Mouse (Mus musculus) 3T3-L1 (cell line): ENCODE results near the gene Agpat3.

ENCODE experiments used
- DNase-seq: peaks from one replicate; pipeline ENCODE4 v3.0.0-alpha.2; 2015; ENCODE audit warnings: low read depth, low spot score

The Agpat3 gene

GRCm38 (mm10) chr10:78324556-78325164 lies 27.6 kb downstream of the Agpat3 start:
- no peak for DNase-seq

DNA sequence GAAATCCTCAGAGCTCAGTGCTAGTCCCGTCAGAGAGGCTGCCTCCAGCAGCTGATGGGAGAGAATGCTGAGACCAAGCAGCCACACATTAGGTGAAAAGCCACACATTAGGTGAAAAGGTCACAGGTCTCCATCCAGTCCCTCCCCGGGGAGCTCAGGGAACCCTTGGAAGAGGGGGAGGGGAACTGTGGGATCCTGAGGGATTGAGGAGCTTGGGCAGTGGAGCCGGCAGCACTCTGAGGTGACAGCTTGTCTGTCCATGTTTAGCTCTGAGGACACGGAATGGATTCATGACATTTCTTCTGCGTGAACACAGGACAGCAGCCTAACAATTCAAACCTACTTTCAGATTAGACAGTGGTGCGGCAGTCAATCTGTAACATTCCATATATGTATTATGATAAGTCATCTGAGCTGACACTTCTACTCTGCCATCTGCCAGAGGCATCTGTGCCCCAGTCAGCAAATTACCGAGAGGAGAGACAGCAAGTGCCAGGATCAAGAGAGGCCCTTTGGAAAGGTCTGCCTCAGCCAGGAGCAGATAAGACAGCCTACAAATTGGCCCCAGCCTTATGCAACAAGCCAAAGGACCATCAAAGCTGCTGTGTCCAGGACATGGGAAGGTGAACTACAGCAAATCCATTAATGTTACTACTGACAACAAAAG lies 28.9 kb downstream of the Agpat3 start:
- no peak for DNase-seq

DNA sequence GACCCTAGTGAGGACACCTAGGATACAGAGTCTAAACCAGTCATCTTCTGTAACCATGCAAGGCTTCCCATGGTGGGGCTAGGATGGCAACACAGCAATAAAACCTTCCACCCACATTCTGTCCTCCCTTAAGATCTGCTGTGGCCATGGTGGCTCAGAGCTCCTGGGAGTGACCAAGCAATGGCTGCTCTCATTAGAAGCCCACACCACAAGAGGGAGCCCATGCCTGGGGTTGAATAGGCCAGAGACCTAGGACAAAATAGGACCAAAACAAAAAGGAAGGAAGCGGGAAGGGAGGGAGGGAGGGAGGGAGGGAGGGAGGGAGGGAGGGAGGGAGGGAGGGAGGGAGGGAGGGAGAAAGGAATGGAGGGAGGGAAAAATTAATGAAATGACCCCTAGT lies 29.5 kb downstream of the Agpat3 start:
- peak; percentile 65 for DNase-seq

GRCm38 (mm10) chr10:78321133-78321757 lies 31.0 kb downstream of the Agpat3 start:
- DNase-seq: no peak

DNA sequence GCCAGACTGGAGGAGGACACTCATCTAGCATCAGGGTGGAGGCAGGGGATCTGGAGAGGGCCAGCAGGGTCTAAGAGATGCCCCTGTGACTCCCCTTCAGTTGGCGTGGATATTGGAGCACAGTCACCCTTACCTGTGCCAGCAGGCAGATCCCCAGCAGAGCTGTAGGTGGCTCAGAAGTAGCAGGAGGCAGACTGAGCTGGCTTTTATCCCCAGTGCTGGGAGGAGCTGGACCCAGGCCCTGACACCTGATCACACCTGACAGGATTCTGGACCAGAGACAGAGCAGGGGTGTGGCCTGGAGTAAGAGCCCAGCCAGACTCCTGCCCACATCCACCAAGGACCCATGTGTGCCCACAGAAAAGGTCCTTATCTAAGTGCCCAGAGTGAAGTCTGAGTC lies 31.8 kb downstream of the Agpat3 start:
- DNase-seq: no peak

- DNase-seq: no peak
Observed at GRCm38 (mm10) chr10:78319940-78320339, 32.3 kb downstream of the Agpat3 start.

GRCm38 (mm10) chr10:78317270-78317923 lies 34.9 kb downstream of the Agpat3 start:
- DNase-seq: no peak

- no peak for DNase-seq
Observed at GRCm38 (mm10) chr10:78316228-78317087, 35.8 kb downstream of the Agpat3 start.

DNA sequence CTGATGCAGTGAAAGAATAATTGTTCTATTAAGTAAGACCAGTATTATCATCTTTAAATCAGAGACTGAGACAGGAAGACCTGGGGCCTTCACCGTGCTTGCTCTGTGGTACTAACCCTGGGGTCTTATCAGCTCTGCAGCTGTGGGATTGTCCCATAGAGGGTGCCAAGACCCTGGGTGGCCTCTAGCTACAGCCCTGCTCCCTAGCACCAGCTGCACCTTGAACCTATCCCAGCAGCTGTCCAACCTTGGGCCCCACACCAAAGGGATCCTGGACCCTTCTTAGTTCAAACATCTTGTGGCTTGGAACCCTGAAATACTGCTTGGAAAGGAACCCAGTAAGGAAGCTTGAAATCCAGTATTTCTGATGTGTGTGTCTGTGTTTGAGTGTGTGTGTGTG lies 37.1 kb downstream of the Agpat3 start:
- DNase-seq: no peak

- DNase-seq: no peak
Observed at GRCm38 (mm10) chr10:78311886-78312635, 40.2 kb downstream of the Agpat3 start.

- no peak for DNase-seq
Observed at GRCm38 (mm10) chr10:78310747-78311267, 41.5 kb downstream of the Agpat3 start.

GRCm38 (mm10) chr10:78308617-78309016 lies 43.7 kb downstream of the Agpat3 start:
- peak; percentile 64 for DNase-seq

- no peak for DNase-seq
Observed at GRCm38 (mm10) chr10:78307391-78307790, 44.9 kb downstream of the Agpat3 start.

- DNase-seq: no peak
Observed at GRCm38 (mm10) chr10:78306027-78306426, 46.3 kb downstream of the Agpat3 start.

- DNase-seq: peak; percentile 84
Observed at GRCm38 (mm10) chr10:78304996-78305395, 47.3 kb downstream of the Agpat3 start.

GRCm38 (mm10) chr10:78303675-78304074 lies 48.6 kb downstream of the Agpat3 start:
- peak; percentile 63 for DNase-seq

DNA sequence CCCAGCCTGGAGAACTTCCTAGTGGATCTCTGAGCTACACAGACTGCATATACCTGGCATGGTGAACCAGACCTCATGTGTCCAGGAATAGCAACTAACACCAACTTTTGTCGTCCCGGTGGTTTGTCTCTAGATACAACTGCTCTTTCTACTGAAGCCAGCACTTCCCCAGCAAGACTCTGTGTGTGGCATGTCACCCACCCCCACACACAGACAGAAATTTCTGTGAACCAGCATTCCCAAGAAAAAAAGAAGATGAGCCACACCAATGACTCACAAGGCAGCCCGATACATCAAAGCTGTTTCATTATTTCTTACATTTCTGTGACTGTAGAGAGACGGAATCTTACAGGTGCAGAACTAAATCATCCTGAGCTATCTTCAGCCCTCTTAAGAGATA lies 52.2 kb downstream of the Agpat3 start:
- DNase-seq: peak; percentile 33

GRCm38 (mm10) chr10:78298651-78299644 lies 53.3 kb downstream of the Agpat3 start:
- DNase-seq: peak; percentile 52
